Mouse (Mus musculus) brain, embryonic 14.5 days (tissue): ENCODE measurements around the gene Trim46. TPM values are rescaled to one million over a fixed set of nuclear protein-coding genes. Genes with fewer than 3 reads are reported as not detected.

Experiments
- DNase-seq: peaks from one replicate; pipeline ENCODE4 v3.0.0-alpha.2; 2011; ENCODE audit warnings: low read depth
- CTCF ChIP-seq: fragments of 200-500 bp; IDR thresholded peaks from 2 replicates; pipeline ENCODE4 v1.5.1; 2012; ENCODE audit warnings: inconsistent platforms, mild to moderate bottlenecking, moderate library complexity, borderline replicate concordance; ENCODE audit not compliant: insufficient read depth, insufficient read length; ENCODE audit errors: extremely low read depth
- POLR2A ChIP-seq: fragments of 200-500 bp; IDR thresholded peaks from 2 replicates; pipeline ENCODE4 v1.6.1; 2012; ENCODE audit warnings: mild to moderate bottlenecking, inconsistent platforms, borderline replicate concordance; ENCODE audit not compliant: poor library complexity, insufficient read depth, insufficient read length, severe bottlenecking; ENCODE audit errors: extremely low read depth
- polyA plus RNA-seq: library from polyadenylated mRNA; depleted of rRNA; stranded (reverse); fragments of >200 nt; gene quantifications from 2 replicates; pipeline ENCODE4 v1.2.3, GENCODE M21; 2012; rRNA removed

Gene Trim46
- 131 and 144 TPM in 2 replicates for polyA plus RNA-seq

GRCm38 (mm10) chr3:89246261-89247100 is at the start of gene Trim46:
Trim46 (minus strand) TSS chr3:89246309.
- TF ChIP-seq CTCF (peak; percentile 96), POLR2A (peak; percentile 18; the same call in 1 of the 2 replicates)
- DNase-seq, result peak; percentile 97

GRCm38 (mm10) chr3:89295685-89296230 is 49.6 kb upstream of the Trim46 start:
- no peak for DNase-seq
- TF ChIP-seq POLR2A (no peak), CTCF (no peak)

- no peak for DNase-seq
- no peak for TF ChIP-seq CTCF
- TF ChIP-seq POLR2A, result no peak
These were observed 48.1 kb upstream of the Trim46 start for GRCm38 (mm10) chr3:89294195-89294594.

- no peak for TF ChIP-seq CTCF
- TF ChIP-seq POLR2A, result no peak
- DNase-seq, result no peak
These were observed 47.3 kb upstream of the Trim46 start for GRCm38 (mm10) chr3:89293247-89293918.

- DNase-seq, result no peak
- no peak for TF ChIP-seq CTCF
- no peak for TF ChIP-seq POLR2A
These were observed 46.2 kb upstream of the Trim46 start for GRCm38 (mm10) chr3:89292303-89292702.

GRCm38 (mm10) chr3:89291874-89292273 is 45.8 kb upstream of the Trim46 start:
- TF ChIP-seq CTCF (no peak), POLR2A (no peak)
- no peak for DNase-seq

GRCm38 (mm10) chr3:89288503-89288928 is 42.4 kb upstream of the Trim46 start:
- DNase-seq, result no peak
- TF ChIP-seq CTCF (no peak), POLR2A (no peak)

GRCm38 (mm10) chr3:89287286-89287685 is 41.2 kb upstream of the Trim46 start:
- no peak for DNase-seq
- no peak for TF ChIP-seq POLR2A
- TF ChIP-seq CTCF, result no peak

- TF ChIP-seq CTCF (no peak), POLR2A (no peak)
- DNase-seq, result no peak
These were observed 39.4 kb upstream of the Trim46 start for GRCm38 (mm10) chr3:89285526-89285925.

GRCm38 (mm10) chr3:89284261-89284660 is 38.2 kb upstream of the Trim46 start:
- DNase-seq, result no peak

GRCm38 (mm10) chr3:89282291-89282643 is 36.2 kb upstream of the Trim46 start:
- no peak for DNase-seq
- no peak for TF ChIP-seq CTCF
- TF ChIP-seq POLR2A, result no peak

More at GRCm38 (mm10) chr3:89284261-89284660, 38.2 kb upstream of the Trim46 start:
- TF ChIP-seq POLR2A, result no peak
- TF ChIP-seq CTCF, result no peak
